Mouse (Mus musculus) MEL (cell line): ENCODE data around the gene Olfr824. TPM values are rescaled to one million over a fixed set of nuclear protein-coding genes. Genes with fewer than 3 reads are reported as not detected.
"Not testable (repeated sequence)": the region's sequence is repeated elsewhere in the genome, so short reads cannot be mapped to it uniquely, and the experiment has no call there.

Experiments
- DNase-seq: peaks from one replicate; pipeline ENCODE4 v3.0.0; 2011; ENCODE audit warnings: low read depth, low spot score
- H3K27ac ChIP-seq: 2 replicates; pipeline ENCODE4 v1.5.1; 2012; ENCODE audit warnings: low read depth, mild to moderate bottlenecking, control low read depth, low read length, moderate library complexity; ENCODE audit not compliant: control insufficient read depth
- H3K27me3 ChIP-seq, 2 experiments: fragments of 150-350 bp in 1 of 2; sonication (generic) in 1 of 2; 2 replicates each; pipeline ENCODE4 v1.6.1; 2012; ENCODE audit warnings: low read length in 2 of 2, mild to moderate bottlenecking in 2 of 2, improper control_type of control experiment in 1 of 2, moderate library complexity in 1 of 2; ENCODE audit not compliant: insufficient read depth in 2 of 2, control insufficient read depth in 1 of 2
- H3K36me3 ChIP-seq, 2 experiments: 2 replicates each; pipeline ENCODE4 v1.6.1; 2012 to 2014; ENCODE audit warnings: low read length in 2 of 2, improper control_type of control experiment in 1 of 2, inconsistent platforms in 1 of 2, mild to moderate bottlenecking in 1 of 2; ENCODE audit not compliant: insufficient read depth in 2 of 2, control insufficient read depth in 1 of 2
- H3K4me1 ChIP-seq, 2 experiments: fragments of 150-350 bp in 1 of 2; sonication (generic) in 1 of 2; 2 replicates each; pipeline ENCODE4 v1.6.1; 2012; ENCODE audit warnings: low read length in 2 of 2, improper control_type of control experiment in 1 of 2, mild to moderate bottlenecking in 1 of 2; ENCODE audit not compliant: insufficient read depth in 2 of 2, control insufficient read depth in 1 of 2
- H3K4me3 ChIP-seq, 2 experiments: fragments of 150-350 bp in 1 of 2; sonication (generic) in 1 of 2; 2 replicates each; pipeline ENCODE4 v1.5.1; 2012; ENCODE audit warnings: low read depth in 2 of 2, low read length in 2 of 2, mild to moderate bottlenecking in 2 of 2, moderate library complexity in 2 of 2, control low read depth in 1 of 2, improper control_type of control experiment in 1 of 2; ENCODE audit not compliant: control insufficient read depth in 1 of 2, insufficient read depth in 1 of 2
- H3K79me2 ChIP-seq: 2 replicates; pipeline ENCODE4 v1.6.1; 2012; ENCODE audit warnings: mild to moderate bottlenecking, low read length, moderate library complexity; ENCODE audit not compliant: control insufficient read depth, poor library complexity, insufficient read depth
- H3K9ac ChIP-seq: 2 replicates; pipeline ENCODE4 v1.6.1; 2012; ENCODE audit warnings: low read depth, mild to moderate bottlenecking, control low read depth, low read length, moderate library complexity; ENCODE audit not compliant: control insufficient read depth, poor library complexity, severe bottlenecking
- H3K9me3 ChIP-seq: fragments of 150-350 bp; sonication (generic); replicated peaks from 2 replicates; pipeline ENCODE4 v1.6.1; 2012; ENCODE audit warnings: mild to moderate bottlenecking, low read length, improper control_type of control experiment, moderate library complexity; ENCODE audit not compliant: insufficient read depth
- CHD1 ChIP-seq: IDR thresholded peaks from 2 replicates; pipeline ENCODE4 v1.6.1; 2012; ENCODE audit warnings: low read depth, mild to moderate bottlenecking, inconsistent platforms, low read length, improper control_type of control experiment
- CHD2 ChIP-seq: IDR thresholded peaks from 2 replicates; pipeline ENCODE4 v1.6.1; 2011; ENCODE audit warnings: low read length, improper control_type of control experiment
- CTCF ChIP-seq, 3 experiments: IDR thresholded peaks in 2 of 3; conservative IDR thresholded peaks in 1 of 3; 2 replicates each; pipeline ENCODE4 v1.5.1; 2011 to 2012; ENCODE audit warnings: low read length in 3 of 3, low read depth in 2 of 3, mild to moderate bottlenecking in 2 of 3, improper control_type of control experiment in 1 of 3, inconsistent platforms in 1 of 3, mixed read lengths in 1 of 3, moderate library complexity in 1 of 3; ENCODE audit not compliant: control insufficient read depth in 1 of 3, insufficient read depth in 1 of 3, poor library complexity in 1 of 3, severe bottlenecking in 1 of 3
- ELF1 ChIP-seq: IDR thresholded peaks from 2 replicates; pipeline ENCODE4 v1.6.1; 2014; ENCODE audit warnings: low read depth, mild to moderate bottlenecking, inconsistent platforms, low read length, improper control_type of control experiment, moderate library complexity
- EP300 ChIP-seq, 2 experiments: IDR thresholded peaks; 2 replicates each; pipeline ENCODE4 v1.6.1; 2011; ENCODE audit warnings: improper control_type of control experiment in 2 of 2, low read length in 2 of 2, low read depth in 1 of 2, mild to moderate bottlenecking in 1 of 2
- ETS1 ChIP-seq: IDR thresholded peaks from 2 replicates; pipeline ENCODE4 v1.6.1; 2012; ENCODE audit warnings: low read depth, mild to moderate bottlenecking, inconsistent platforms, low read length, improper control_type of control experiment, moderate library complexity
- GABPA ChIP-seq: IDR thresholded peaks from 2 replicates; pipeline ENCODE4 v1.6.1; 2012; ENCODE audit warnings: low read depth, mild to moderate bottlenecking, inconsistent platforms, low read length, improper control_type of control experiment, moderate library complexity
- GATA1 ChIP-seq: IDR thresholded peaks from 2 replicates; pipeline ENCODE4 v1.6.1; 2011; ENCODE audit warnings: low read depth, low read length, improper control_type of control experiment
- JUND ChIP-seq: IDR thresholded peaks from 2 replicates; pipeline ENCODE4 v1.6.1; 2011; ENCODE audit warnings: low read depth, mild to moderate bottlenecking, improper control_type of control experiment, low read length
- KAT2A ChIP-seq: conservative IDR thresholded peaks from 2 replicates; pipeline ENCODE4 v1.6.1; 2012; ENCODE audit warnings: low read depth, low read length, improper control_type of control experiment, inconsistent platforms
- MAFK ChIP-seq: IDR thresholded peaks from 2 replicates; pipeline ENCODE4 v1.6.1; 2011; ENCODE audit warnings: low read depth, mild to moderate bottlenecking, low read length, improper control_type of control experiment, borderline replicate concordance
- MAX ChIP-seq: IDR thresholded peaks from 2 replicates; pipeline ENCODE4 v1.6.1; 2011; ENCODE audit warnings: low read length, improper control_type of control experiment
- MAZ ChIP-seq: IDR thresholded peaks from 2 replicates; pipeline ENCODE4 v1.6.1; 2012; ENCODE audit warnings: low read depth, mild to moderate bottlenecking, inconsistent platforms, low read length, improper control_type of control experiment
- MEF2A ChIP-seq: IDR thresholded peaks from 2 replicates; pipeline ENCODE4 v1.6.1; 2014; ENCODE audit warnings: low read depth, mild to moderate bottlenecking, inconsistent platforms, low read length, improper control_type of control experiment; ENCODE audit not compliant: poor library complexity, insufficient replicate concordance, severe bottlenecking; ENCODE audit errors: extremely low read depth
- MXI1 ChIP-seq: IDR thresholded peaks from 2 replicates; pipeline ENCODE4 v1.6.1; 2011; ENCODE audit warnings: mild to moderate bottlenecking, low read depth, low read length, improper control_type of control experiment
- MYB ChIP-seq: IDR thresholded peaks from 2 replicates; pipeline ENCODE4 v1.6.1; 2011; ENCODE audit warnings: mild to moderate bottlenecking, low read depth, low read length, improper control_type of control experiment
- MYC ChIP-seq: IDR thresholded peaks from 2 replicates; pipeline ENCODE4 v1.6.1; 2011; ENCODE audit warnings: low read depth, mild to moderate bottlenecking, low read length, improper control_type of control experiment, moderate library complexity
- NELFE ChIP-seq: IDR thresholded peaks from 2 replicates; pipeline ENCODE4 v1.6.1; 2011; ENCODE audit warnings: low read depth, low read length, improper control_type of control experiment
- POLR2A ChIP-seq, 2 experiments: IDR thresholded peaks; 2 replicates each; pipeline ENCODE4 v1.6.1; 2011 to 2012; ENCODE audit warnings: low read length in 2 of 2, mild to moderate bottlenecking in 2 of 2, control low read depth in 1 of 2, improper control_type of control experiment in 1 of 2, low read depth in 1 of 2, moderate library complexity in 1 of 2; ENCODE audit not compliant: control insufficient read depth in 1 of 2, insufficient read depth in 1 of 2, poor library complexity in 1 of 2
- POLR2AphosphoS2 ChIP-seq: IDR thresholded peaks from 2 replicates; pipeline ENCODE4 v1.6.1; 2011; ENCODE audit warnings: low read length, improper control_type of control experiment
- RAD21 ChIP-seq: IDR thresholded peaks from 2 replicates; pipeline ENCODE4 v1.6.1; 2011; ENCODE audit warnings: mild to moderate bottlenecking, low read depth, low read length, improper control_type of control experiment
- RCOR1 ChIP-seq: IDR thresholded peaks from 2 replicates; pipeline ENCODE4 v1.6.1; 2012; ENCODE audit warnings: low read depth, mild to moderate bottlenecking, inconsistent platforms, low read length, improper control_type of control experiment
- SMC3 ChIP-seq: IDR thresholded peaks from 2 replicates; pipeline ENCODE4 v1.6.1; 2011; ENCODE audit warnings: low read depth, low read length, improper control_type of control experiment
- TAL1 ChIP-seq: IDR thresholded peaks from 2 replicates; pipeline ENCODE4 v1.6.1; 2012; ENCODE audit warnings: mild to moderate bottlenecking, inconsistent platforms, low read length, moderate library complexity, mixed read lengths
- USF2 ChIP-seq, 2 experiments: IDR thresholded peaks; 2 replicates each; pipeline ENCODE4 v1.6.1; 2011 to 2012; ENCODE audit warnings: improper control_type of control experiment in 2 of 2, low read length in 2 of 2, borderline replicate concordance in 1 of 2, inconsistent platforms in 1 of 2, low read depth in 1 of 2, mild to moderate bottlenecking in 1 of 2; ENCODE audit not compliant: insufficient read depth in 1 of 2
- ZKSCAN1 ChIP-seq: IDR thresholded peaks from 2 replicates; pipeline ENCODE4 v1.6.1; 2012; ENCODE audit warnings: low read depth, mild to moderate bottlenecking, inconsistent platforms, low read length, improper control_type of control experiment, moderate library complexity
- ZNF384 ChIP-seq: IDR thresholded peaks from 2 replicates; pipeline ENCODE4 v1.6.1; 2012; ENCODE audit warnings: low read depth, mild to moderate bottlenecking, inconsistent platforms, low read length, improper control_type of control experiment
- polyA plus RNA-seq, 2 experiments: library from polyadenylated mRNA; stranded (reverse) in 1 of 2; unstranded in 1 of 2; fragments of >175 nt in 1 of 2; fragments of >200 nt in 1 of 2; gene quantifications; 2 replicates each; pipeline versions ENCODE4 v1.2.1 to v1.2.4; 2012; ENCODE audit warnings: low replicate concordance in 2 of 2, low read depth in 1 of 2; ENCODE audit not compliant: insufficient read length in 2 of 2, insufficient read depth in 1 of 2, missing spikeins in 1 of 2
- total RNA-seq: library from RNA; depleted of rRNA; stranded (reverse); fragments of 300-350 nt; gene quantifications from 2 replicates; pipeline ENCODE4 v1.2.3, GENCODE M21; 2012; rRNA removed

The Olfr824 gene
- total RNA-seq, result not detected in 2 replicates
- not detected for polyA plus RNA-seq

- H3K79me2 ChIP-seq, DNase-seq, H3K9ac ChIP-seq, H3K9me3 ChIP-seq, H3K36me3 ChIP-seq, H3K27ac ChIP-seq, H3K4me3 ChIP-seq, H3K4me1 ChIP-seq, H3K27me3 ChIP-seq: not testable (repeated sequence)
Observed at GRCm38 (mm10) chr10:130129900-130130299, at the start of gene Olfr824. Gene Olfr824 (minus strand): TSS chr10:130130000.

- TF ChIP-seq GABPA (no peak), MAX (no peak), ETS1 (no peak), MEF2A (no peak), CHD1 (no peak)
- H3K36me3 ChIP-seq, result peaks cover 0 to 5% of the 10 kb centered on the region in 2 experiments; a peak in 2 of 4 replicates
- no peak within 1 kb of the TSS for H3K27ac ChIP-seq
- no peak within 1 kb of the TSS for H3K9ac ChIP-seq
- no peak for DNase-seq
- H3K79me2 ChIP-seq, result no peaks in the 10 kb centered on the region
- H3K4me3 ChIP-seq, result no peak within 1 kb of the TSS
- peaks cover 0 to 18% of the 10 kb centered on the region in 2 experiments; a peak in 2 of 4 replicates for H3K4me1 ChIP-seq
- no peaks in the 10 kb centered on the region for H3K27me3 ChIP-seq
- no peaks in the 10 kb centered on the region for H3K9me3 ChIP-seq
Observed at GRCm38 (mm10) chr10:130166666-130167065, 36.9 kb upstream of the Olfr824 start, which contains the start of gene Olfr825. Gene Olfr825 (minus strand): TSS chr10:130166766.

- no peaks in the 10 kb centered on the region for H3K79me2 ChIP-seq
- peaks cover 0 to 5% of the 10 kb centered on the region in 2 experiments; a peak in 2 of 4 replicates for H3K36me3 ChIP-seq
- TF ChIP-seq MYC (no peak), CTCF (IDR thresholded peaks at IDR 0.05 in 2 of 3, conservative IDR thresholded peaks at IDR 0.05 in 1 of 3; ENCODE audit: control insufficient read depth in 1 of 3, insufficient read depth in 1 of 3, low read depth in 2 of 3, low read length in 3 of 3, poor library complexity in 1 of 3, severe bottlenecking in 1 of 3) (no peak), EP300 (IDR thresholded peaks at IDR 0.05; ENCODE audit: low read depth in 1 of 2, low read length in 2 of 2) (peak; percentile 91 to 94), NELFE (no peak), MAZ (no peak), SMC3 (no peak), RCOR1 (peak; percentile 63), MAFK (no peak), MXI1 (no peak), JUND (no peak), RAD21 (no peak), USF2 (IDR thresholded peaks at IDR 0.05; ENCODE audit: borderline replicate concordance in 1 of 2, insufficient read depth in 1 of 2, low read depth in 1 of 2, low read length in 2 of 2) (no peak), ETS1 (peak; percentile 60), ELF1 (no peak), MYB (peak; percentile 32; the same call in 1 of the 2 replicates), POLR2A (IDR thresholded peaks at IDR 0.05; ENCODE audit: control insufficient read depth in 1 of 2, insufficient read depth in 1 of 2, low read depth in 1 of 2, low read length in 2 of 2, poor library complexity in 1 of 2) (no peak), POLR2AphosphoS2 (no peak), TAL1 (0 out of 2 replicates have a peak, but pooled peaks have one; percentile 9), KAT2A (no peak), MEF2A (no peak), GATA1 (peak; percentile 84), CHD2 (no peak), ZNF384 (no peak), ZKSCAN1 (no peak)
Observed at GRCm38 (mm10) chr10:130165196-130165595, 35.4 kb upstream of the Olfr824 start.

More at GRCm38 (mm10) chr10:130165196-130165595, 35.4 kb upstream of the Olfr824 start:
- Histone ChIP-seq H3K9ac (no peak overlapping the region), H3K4me3 (no peak overlapping the region), H3K27me3 (no peaks in the 10 kb centered on the region), H3K9me3 (no peaks in the 10 kb centered on the region), H3K27ac (no peak overlapping the region), H3K4me1 (peaks cover 0 to 18% of the 10 kb centered on the region in 2 experiments; a peak in 2 of 4 replicates)
- peak; percentile 56 for DNase-seq
